Mouse (Mus musculus): ENCODE data around the gene Tnrc18.

Gene Tnrc18

DNA sequence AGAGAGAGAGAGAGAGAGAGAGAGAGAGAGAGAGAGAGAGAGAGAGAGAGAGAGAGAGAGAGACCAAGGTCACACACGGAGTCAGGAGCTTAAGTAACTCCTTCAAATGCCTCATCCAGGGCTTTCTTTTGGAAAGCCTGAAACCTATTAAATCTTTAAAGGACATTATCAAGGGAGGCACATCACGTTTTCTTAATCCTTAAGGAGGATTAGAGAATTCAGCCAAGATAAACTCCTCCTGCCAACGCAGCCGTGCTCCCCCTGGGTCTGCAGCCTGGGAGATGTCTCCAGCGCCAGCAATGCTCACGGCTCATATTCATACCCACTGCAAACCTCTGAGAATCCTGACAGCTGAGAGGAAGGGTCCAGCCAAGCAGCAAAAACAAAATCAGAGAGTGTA lies 128.6 kb downstream of the Tnrc18 start:
- no peak for DNase-seq (ENCODE audit: low spot score)

DNA sequence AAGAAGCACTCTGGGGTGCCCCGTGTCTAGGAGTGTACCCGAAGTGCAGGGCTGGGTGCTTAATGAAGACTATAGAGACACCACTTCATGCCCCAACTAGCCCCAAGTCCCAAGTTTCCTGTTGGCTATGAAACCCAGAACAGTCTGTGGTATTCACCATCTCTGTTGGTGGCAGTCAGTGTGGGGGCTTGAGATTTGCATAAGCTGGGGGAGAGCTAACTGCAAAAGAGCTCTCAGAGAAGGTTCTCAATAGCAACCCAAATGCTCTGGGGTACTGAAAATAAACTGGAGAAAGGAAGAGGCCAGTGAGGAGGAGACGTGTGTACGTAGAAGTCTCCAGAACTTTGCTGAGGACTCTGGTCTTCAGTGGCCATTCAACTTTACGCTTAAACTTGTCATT lies 134.9 kb downstream of the Tnrc18 start:
- no peak for DNase-seq (ENCODE audit: low spot score)

DNA sequence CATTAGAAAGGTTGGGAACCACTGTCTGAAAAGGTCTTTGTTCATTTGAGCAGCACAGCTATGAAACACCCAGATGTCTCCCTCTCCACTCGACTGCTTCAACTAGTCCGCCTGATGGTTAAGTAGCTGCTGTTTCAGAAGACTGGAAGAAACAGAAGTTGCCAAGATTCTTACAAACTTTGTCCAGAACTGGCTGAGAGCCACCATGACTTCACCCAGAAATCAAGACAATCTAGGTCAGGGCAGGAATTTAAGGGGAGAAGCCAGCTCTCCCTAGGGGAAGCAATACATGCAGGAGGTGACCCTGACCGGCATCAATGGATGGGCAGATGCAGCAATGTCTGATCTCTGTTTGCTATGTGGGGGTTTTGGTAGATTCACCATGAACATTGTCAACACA lies 135.6 kb downstream of the Tnrc18 start:
- no peak for DNase-seq (ENCODE audit: low spot score)

DNA sequence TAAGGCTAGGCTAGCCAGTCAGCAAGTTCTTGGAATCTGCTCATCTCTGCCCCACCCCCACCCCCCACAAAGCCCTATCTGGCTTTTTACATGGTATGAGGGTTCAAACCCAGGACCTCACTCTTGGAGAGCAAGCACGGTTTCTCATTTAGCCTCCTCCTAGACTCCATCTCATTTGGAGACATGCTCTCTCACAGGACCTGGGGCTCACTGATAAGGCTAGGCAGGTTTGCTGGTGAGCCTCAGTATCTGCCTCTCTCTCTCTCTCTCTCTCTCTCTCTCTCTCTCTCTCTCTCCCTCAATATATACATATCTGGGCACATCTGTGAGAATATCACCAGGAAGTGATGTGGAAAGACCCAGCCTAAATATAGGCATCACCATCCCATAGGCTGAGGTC lies 138.4 kb downstream of the Tnrc18 start:
- no peak for DNase-seq (ENCODE audit: low spot score)

DNA sequence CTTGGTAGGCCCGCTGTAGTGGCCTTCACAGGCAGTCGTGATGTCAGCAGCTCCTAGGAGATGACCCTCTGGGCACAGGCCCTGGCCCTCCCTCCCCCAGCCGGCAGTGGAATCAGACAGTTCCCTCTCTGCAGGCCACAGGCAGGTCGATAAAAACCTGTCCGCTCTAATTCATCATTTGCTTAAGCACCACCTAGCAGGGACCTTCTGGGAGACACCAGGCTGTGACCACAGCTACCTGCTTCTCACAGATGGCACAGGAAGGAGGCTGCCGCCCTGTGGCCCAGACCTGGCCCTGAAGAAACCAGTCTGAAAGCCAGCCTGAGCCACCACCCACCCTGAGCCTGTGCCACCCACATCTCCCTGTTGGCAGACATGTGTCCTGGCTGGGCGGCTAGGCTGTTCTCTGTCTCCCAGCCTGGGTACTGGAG lies 139.3 kb downstream of the Tnrc18 start:
- no peak for DNase-seq (ENCODE audit: low spot score)

All from yolk sac, embryonic 10.5 days (tissue).